Mouse (Mus musculus): ENCODE measurements around the gene Rasgef1b.

Gene Rasgef1b

GRCm38 (mm10) chr5:99544664-99545494 is 184.0 kb downstream of the Rasgef1b start:
- DNase-seq (ENCODE audit: low read depth, low spot score), result peak; percentile 40

- DNase-seq (ENCODE audit: low read depth, low spot score), result no peak
These were observed 186.7 kb downstream of the Rasgef1b start for GRCm38 (mm10) chr5:99541999-99542765.

DNA sequence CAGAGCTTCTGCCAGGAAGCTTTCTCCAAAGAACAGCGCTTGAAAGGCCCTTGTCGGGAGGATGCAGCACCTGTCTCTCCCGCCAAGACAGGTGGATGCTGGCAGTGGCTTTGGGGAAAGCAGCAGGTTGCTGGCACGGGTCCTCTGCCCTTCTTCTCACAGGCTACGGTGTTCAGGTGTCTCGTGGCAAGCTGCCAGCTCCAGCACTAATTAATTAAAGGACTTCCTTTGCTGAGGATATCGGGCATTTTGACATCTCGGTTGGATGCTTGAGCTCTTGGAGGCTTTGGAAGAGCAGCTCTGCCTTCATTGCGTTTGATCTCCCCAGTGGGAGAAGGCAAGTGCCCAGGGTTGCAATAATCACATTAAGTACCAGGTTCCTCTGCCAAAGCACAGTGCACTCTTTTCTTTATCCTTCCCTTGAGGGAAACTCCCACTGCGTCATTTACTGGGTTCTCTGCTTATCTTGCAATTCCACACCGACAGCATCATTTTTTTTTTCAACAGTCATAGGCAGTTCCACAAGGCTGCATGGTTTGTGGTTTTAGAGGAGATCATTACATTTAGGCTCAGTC is 187.5 kb downstream of the Rasgef1b start:
- DNase-seq (ENCODE audit: low read depth, low spot score), result no peak

DNA sequence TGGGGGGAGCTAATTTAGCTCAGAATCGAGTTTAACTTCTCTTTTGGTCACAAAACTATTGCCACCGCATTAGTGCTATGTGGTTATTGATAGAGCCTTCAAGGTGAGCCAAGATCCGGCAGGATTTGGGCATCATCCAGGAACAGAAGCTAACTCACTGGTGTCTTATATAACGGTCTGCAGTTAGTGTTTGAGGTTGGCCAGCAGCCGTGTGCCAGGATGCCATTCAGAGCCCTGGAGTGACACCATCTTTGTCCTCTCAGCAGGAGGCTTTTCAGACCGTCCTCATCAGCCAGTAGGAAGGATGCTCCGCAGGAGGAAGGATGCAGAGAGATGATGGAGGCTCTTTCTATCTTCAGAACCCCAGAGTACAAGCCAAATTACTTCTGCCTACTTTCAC is 195.4 kb downstream of the Rasgef1b start:
- DNase-seq (ENCODE audit: low read depth, low spot score), result no peak

DNA sequence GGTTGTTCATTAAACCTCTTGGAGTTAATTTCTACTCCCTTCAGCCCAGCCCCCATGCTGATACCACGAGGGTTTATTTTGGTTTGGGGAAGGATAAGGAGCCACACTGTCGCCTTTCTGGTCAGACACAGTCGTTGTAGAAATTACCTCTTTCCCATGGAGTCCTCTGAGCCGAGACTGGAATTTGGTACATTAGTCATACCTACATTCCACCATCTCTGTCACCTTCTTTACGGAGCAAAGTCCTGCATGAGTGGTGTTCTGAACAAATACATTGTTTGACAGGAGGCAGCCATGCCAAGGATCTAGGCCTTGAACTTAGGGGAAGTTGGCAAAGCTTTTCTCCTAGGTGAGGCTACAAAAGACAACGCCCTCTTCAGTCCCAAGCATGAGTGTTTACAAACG is 202.1 kb downstream of the Rasgef1b start:
- no peak for DNase-seq (ENCODE audit: low read depth, low spot score)

DNA sequence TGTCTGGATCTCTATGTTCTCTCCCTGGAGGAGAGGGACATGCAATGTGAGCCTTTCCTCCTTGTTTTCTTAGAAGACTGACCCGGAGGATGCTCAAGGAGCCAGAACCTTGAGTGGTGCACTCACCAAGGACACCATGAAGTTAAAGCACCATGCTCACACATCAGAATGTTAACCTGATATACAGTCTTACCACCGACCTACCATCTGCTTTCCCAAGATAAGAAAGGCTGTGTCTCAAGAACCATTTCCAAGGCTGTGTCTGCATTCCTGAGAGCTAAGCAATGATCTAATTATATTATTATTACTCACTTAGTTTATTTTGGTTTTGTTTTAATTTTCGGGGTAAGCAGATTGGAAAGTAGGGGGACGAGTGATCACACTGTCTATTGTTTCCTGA is 203.2 kb downstream of the Rasgef1b start:
- no peak for DNase-seq (ENCODE audit: low read depth, low spot score)

DNA sequence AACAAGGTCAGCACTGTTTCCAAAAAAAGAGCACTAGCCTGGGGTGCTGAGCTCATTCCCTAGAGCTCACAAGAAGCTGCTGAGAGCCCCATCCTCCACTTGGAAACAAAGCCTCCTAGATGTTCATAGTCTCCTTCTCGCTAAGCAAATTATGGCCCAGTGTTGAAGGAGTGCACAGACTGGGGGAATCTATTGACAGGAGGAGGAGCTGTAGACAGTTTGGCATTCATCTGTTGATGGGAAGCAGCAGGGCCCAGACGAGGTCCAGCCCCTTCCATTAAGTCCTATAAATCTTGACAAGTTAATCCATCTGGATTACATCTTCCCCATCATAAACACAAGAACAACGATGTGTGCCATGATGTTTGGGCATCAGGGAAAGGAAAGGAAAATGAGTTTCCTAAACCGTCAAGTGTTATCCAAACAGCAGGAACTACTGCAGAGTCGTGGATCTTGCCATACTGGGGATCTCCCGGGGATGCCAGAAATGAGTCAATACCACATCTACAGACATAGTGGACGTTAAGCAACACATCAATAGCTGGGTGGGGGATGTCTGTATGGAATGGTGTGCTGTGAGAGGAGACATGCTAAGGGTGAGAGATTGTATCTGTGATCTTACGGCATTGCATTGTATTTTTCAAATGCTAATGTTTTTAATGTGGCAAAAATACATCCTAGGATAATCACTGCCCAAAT is 206.1 kb downstream of the Rasgef1b start:
- DNase-seq (ENCODE audit: low read depth, low spot score), result no peak

- no peak for DNase-seq (ENCODE audit: low read depth, low spot score)
These were observed 207.5 kb downstream of the Rasgef1b start for GRCm38 (mm10) chr5:99521411-99521810.

DNA sequence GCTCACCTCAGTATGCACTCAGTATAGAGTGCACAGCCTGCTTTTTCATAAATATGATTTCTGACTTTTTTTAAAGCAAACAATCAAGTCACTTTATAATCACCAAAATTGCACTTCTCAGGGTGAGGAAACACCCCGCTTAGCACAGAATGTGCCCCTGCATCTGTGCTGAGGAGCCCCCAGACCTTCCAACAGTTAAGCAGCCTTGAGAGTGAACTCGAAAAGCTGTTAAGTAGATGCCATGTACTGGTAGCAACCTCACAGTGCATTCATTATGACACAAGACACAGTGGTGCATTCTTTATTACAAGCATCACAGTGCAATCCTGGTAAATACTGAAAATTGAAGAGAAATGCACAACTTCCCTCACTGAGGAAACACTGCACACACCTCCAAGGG is 209.3 kb downstream of the Rasgef1b start:
- no peak for DNase-seq (ENCODE audit: low read depth, low spot score)

GRCm38 (mm10) chr5:99519023-99519422 is 209.8 kb downstream of the Rasgef1b start:
- DNase-seq (ENCODE audit: low read depth, low spot score), result no peak

GRCm38 (mm10) chr5:99516207-99516606 is 212.7 kb downstream of the Rasgef1b start:
- no peak for DNase-seq (ENCODE audit: low read depth, low spot score)

GRCm38 (mm10) chr5:99515764-99516163 is 213.1 kb downstream of the Rasgef1b start:
- no peak for DNase-seq (ENCODE audit: low read depth, low spot score)

DNA sequence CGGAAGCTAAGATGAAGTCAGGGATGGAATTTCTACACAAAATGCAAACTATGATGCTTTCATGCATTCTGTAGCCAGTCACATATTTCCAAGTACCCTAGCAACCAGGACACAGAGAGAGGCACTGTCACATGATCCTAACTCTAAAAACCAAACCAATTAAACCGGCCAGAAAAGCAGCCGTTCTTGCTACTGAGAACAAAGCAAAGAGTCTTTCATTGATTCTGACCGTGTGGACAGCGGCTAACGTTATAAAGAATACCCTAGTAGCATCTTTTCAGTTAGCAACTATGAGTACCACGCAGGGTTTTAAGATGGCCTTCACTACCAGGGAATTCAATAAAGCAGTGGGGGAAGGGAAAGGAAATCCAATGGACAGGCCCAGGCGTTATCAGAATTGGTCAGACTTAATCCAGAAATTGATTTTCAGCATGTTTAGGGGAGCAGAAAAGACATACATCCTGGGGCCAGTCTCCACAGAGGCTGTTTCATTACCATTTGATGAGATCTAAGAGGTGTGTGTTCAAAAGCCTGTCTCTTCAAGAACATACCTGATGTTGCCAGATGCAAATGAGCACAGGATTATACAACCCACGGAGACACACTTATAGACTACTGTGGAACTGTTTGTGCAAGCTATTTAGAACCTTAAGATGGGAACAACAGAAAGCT is 215.5 kb downstream of the Rasgef1b start:
- no peak for DNase-seq (ENCODE audit: low read depth, low spot score)

GRCm38 (mm10) chr5:99511081-99511480 is 217.8 kb downstream of the Rasgef1b start:
- DNase-seq (ENCODE audit: low read depth, low spot score), result no peak

DNA sequence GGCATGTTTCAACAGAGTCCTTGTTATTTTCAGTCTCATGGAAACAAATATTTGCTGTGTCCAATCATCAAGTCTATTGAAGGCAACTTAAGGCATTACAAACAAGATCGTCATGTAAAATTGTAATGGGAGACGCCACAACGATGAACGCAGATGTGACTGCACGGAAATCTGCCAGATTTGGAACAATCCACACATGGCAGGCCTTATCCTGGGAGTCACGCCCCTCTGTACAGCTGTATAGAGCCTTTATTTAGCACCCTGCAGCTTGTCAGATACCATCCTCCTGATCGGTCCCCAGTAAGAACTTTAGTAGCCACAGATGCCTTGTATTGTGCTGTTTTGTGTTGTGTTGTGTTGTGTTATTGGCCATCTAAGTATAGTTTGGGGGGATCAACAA is 222.8 kb downstream of the Rasgef1b start:
- no peak for DNase-seq (ENCODE audit: low read depth, low spot score)

GRCm38 (mm10) chr5:99504349-99504830 is 224.5 kb downstream of the Rasgef1b start:
- DNase-seq (ENCODE audit: low read depth, low spot score), result peak; percentile 46

GRCm38 (mm10) chr5:99502681-99503080 is 226.2 kb downstream of the Rasgef1b start:
- no peak for DNase-seq (ENCODE audit: low read depth, low spot score)

DNA sequence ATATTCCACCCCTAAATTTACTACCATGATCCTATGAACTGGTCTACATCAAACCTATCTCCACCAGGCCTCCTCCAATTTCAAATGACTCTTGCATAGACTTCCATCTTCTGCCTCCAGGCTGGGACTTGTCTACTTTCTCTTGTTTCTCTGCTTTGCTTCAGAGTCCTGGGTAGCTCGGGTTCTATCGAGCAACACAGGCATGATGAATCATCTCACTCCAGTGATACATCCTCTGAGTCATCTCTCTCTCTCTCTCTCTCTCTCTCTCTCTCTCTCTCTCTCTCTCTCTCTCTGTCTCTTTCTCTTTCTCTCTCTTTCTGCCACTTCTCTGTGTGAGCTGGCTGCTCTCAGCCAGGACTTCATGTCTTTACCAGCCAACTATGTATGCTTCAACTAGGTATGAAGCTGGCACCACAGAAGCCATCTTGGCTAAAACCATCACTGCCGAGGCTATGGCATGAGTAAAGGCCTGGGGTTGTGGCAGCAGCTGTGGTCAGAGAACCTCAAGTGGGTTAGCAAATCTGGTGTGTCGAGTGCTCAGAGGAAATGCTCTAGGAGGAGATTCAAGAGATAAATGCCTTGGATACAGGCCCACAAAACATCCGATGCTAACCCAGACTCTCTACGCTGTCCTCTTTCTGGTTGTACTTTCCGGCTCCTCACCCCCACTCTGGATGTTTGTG is 229.3 kb downstream of the Rasgef1b start:
- no peak for DNase-seq (ENCODE audit: low read depth, low spot score)

GRCm38 (mm10) chr5:99497856-99498255 is 231.0 kb downstream of the Rasgef1b start:
- DNase-seq (ENCODE audit: low read depth, low spot score), result no peak

GRCm38 (mm10) chr5:99496931-99497782 is 231.7 kb downstream of the Rasgef1b start:
- no peak for DNase-seq (ENCODE audit: low read depth, low spot score)
